Comparison of ENCODE assay signal across 35 mouse cellular contexts in genomic region chr12:111018068-111018467, GRCm38 (mm10).
"Had no signal": no experiment of that assay in that cellular context is flagged by ENCODE, and none has a peak within 500 bp of the region (broad histone marks: within the 10 kb centered on the region; RNA-seq: fewer than 3 reads in every experiment).

No protein-coding gene starts in this region.

- H3K4me3 ChIP-seq: heart, embryonic 10.5 days; heart, embryonic 12.5 days; heart, embryonic 13.5 days; heart, embryonic 15.5 days; hindbrain, embryonic 10.5 days; hindbrain, embryonic 12.5 days; hindbrain, embryonic 13.5 days; hindbrain, embryonic 15.5 days; intestine, embryonic 15.5 days; kidney, embryonic 15.5 days; layer of hippocampus, adult 2 months had no signal

- H3K9me3 ChIP-seq: heart, embryonic 10.5 days; heart, embryonic 12.5 days; heart, embryonic 13.5 days; heart, embryonic 15.5 days; hindbrain, embryonic 10.5 days; hindbrain, embryonic 12.5 days; hindbrain, embryonic 13.5 days; hindbrain, embryonic 15.5 days; intestine, embryonic 15.5 days; kidney, embryonic 15.5 days had no signal

- ATAC-seq: hindbrain, embryonic 16.5 days; hindbrain, postnatal 0 days; inflammation-experienced regulatory T-cells, adult 6 months; intestine, embryonic 15.5 days; intestine, embryonic 16.5 days; intestine, postnatal 0 days had no signal

- H3K27ac ChIP-seq: heart, embryonic 10.5 days; heart, embryonic 13.5 days; heart, embryonic 15.5 days; hindbrain, embryonic 10.5 days; hindbrain, embryonic 12.5 days; hindbrain, embryonic 13.5 days; hindbrain, embryonic 14.5 days; hindbrain, embryonic 15.5 days; hindbrain, postnatal 0 days; intestine, embryonic 15.5 days; kidney, embryonic 15.5 days; kidney, postnatal 0 days; layer of hippocampus, adult 2 months had no signal

- H3K9ac ChIP-seq: heart, embryonic 12.5 days; heart, embryonic 13.5 days; heart, embryonic 15.5 days; hindbrain, embryonic 12.5 days; hindbrain, embryonic 13.5 days; hindbrain, embryonic 14.5 days; hindbrain, embryonic 15.5 days; intestine, embryonic 15.5 days; kidney, embryonic 15.5 days had no signal

- H3K4me2 ChIP-seq: heart, embryonic 11.5 days; heart, embryonic 12.5 days; heart, embryonic 13.5 days; heart, embryonic 15.5 days; hindbrain, embryonic 12.5 days; hindbrain, embryonic 13.5 days; hindbrain, embryonic 14.5 days; hindbrain, embryonic 15.5 days; intestine, embryonic 15.5 days; kidney, embryonic 15.5 days had no signal

- H3K4me1 ChIP-seq: hindbrain, embryonic 10.5 days; hindbrain, embryonic 13.5 days; hindbrain, embryonic 15.5 days; kidney, embryonic 15.5 days had no signal

- H3K27me3 ChIP-seq: heart, embryonic 12.5 days; heart, embryonic 13.5 days; heart, embryonic 15.5 days; hindbrain, embryonic 12.5 days; hindbrain, embryonic 13.5 days; hindbrain, embryonic 15.5 days; intestine, embryonic 15.5 days; kidney, embryonic 15.5 days had no signal

- DNase-seq: heart, postnatal 10 days; heart, postnatal 14 days; heart, postnatal 36 days; heart, postnatal 4 days; kidney, adult 11 months; kidney, adult 18-20 months; kidney, adult 2 months; kidney, adult 8-10 months; kidney, adult 9 months; kidney, postnatal 10 days; kidney, postnatal 14 days; kidney, postnatal 25 days; kidney, postnatal 36 days; kidney, postnatal 4 days; layer of hippocampus, adult 9-11 months; layer of hippocampus, postnatal 36 days had no signal

- H3K36me3 ChIP-seq: heart, embryonic 10.5 days; heart, embryonic 12.5 days; heart, embryonic 13.5 days; heart, embryonic 15.5 days; hindbrain, embryonic 10.5 days; hindbrain, embryonic 12.5 days; hindbrain, embryonic 13.5 days; hindbrain, embryonic 15.5 days; intestine, embryonic 15.5 days; kidney, embryonic 15.5 days had no signal
